Mouse (Mus musculus) lung, embryonic 14.5 days (tissue): ENCODE results near the gene Gm9837. TPM values are rescaled to one million over a fixed set of nuclear protein-coding genes. Genes with fewer than 3 reads are reported as not detected.

Source experiments
- ATAC-seq: fragments of 200-750 bp; cut with Nextera tagmentation; 2 replicates; pipeline ENCODE4 v1.8.0; 2017; ENCODE audit warnings: mild to moderate bottlenecking, moderate TSS enrichment, moderate library complexity; ENCODE audit not compliant: insufficient read depth
- DNase-seq: peaks from one replicate; pipeline ENCODE4 v3.0.0-alpha.2; 2015
- H3K27ac ChIP-seq: fragments of 300-500 bp; sonication (generic); 2 replicates; pipeline ENCODE4 v1.5.1; 2014; ENCODE audit warnings: low read depth, mild to moderate bottlenecking, moderate library complexity
- H3K27me3 ChIP-seq: fragments of 300-500 bp; sonication (generic); 2 replicates; pipeline ENCODE4 v1.6.1; 2014; ENCODE audit warnings: low read length, control low read depth; ENCODE audit not compliant: insufficient read depth
- H3K36me3 ChIP-seq: fragments of 300-500 bp; sonication (generic); 2 replicates; pipeline ENCODE4 v1.6.1; 2014; ENCODE audit warnings: control low read depth; ENCODE audit not compliant: insufficient read depth
- H3K4me1 ChIP-seq: fragments of 300-500 bp; sonication (generic); 2 replicates; pipeline ENCODE4 v1.6.1; 2014; ENCODE audit warnings: antibody characterized with exemption, control low read depth; ENCODE audit not compliant: insufficient read depth
- H3K4me2 ChIP-seq: fragments of 300-500 bp; sonication (generic); 2 replicates; pipeline ENCODE4 v1.6.1; 2014; ENCODE audit warnings: mild to moderate bottlenecking
- H3K4me3 ChIP-seq: fragments of 300-500 bp; sonication (generic); 2 replicates; pipeline ENCODE4 v1.5.1; 2014; ENCODE audit warnings: low read depth, low read length
- H3K9ac ChIP-seq: fragments of 300-500 bp; sonication (generic); 2 replicates; pipeline ENCODE4 v1.6.1; 2014
- H3K9me3 ChIP-seq: fragments of 300-500 bp; sonication (generic); 2 replicates; pipeline ENCODE4 v1.6.1; 2016; ENCODE audit warnings: low read depth, low read length, control low read depth
- CTCF ChIP-seq: IDR thresholded peaks from 2 replicates; pipeline ENCODE4 v1.5.1; 2016; ENCODE audit warnings: antibody characterized with exemption, low read depth
- WGBS: fragments of 180-500 bp; shearing (Covaris S2); extraction: QIAGEN DNeasy Blood & Tissue Kit; methylation state at CpG from one replicate; pipeline ENCODE4 v1.1.7; 2014; 5-methylcytosine and 5-hydroxymethylcytosine counted together
- polyA plus RNA-seq: library from polyadenylated mRNA; unstranded; fragments of >200 nt; fragmentation: Nextera tagmentation; extraction: Ambion mirVana; gene quantifications from 2 replicates; pipeline ENCODE4 v1.2.1, GENCODE M21; 2014

The Gm9837 gene
- polyA plus RNA-seq, 1 experiment from 2014 or later: not detected

DNA sequence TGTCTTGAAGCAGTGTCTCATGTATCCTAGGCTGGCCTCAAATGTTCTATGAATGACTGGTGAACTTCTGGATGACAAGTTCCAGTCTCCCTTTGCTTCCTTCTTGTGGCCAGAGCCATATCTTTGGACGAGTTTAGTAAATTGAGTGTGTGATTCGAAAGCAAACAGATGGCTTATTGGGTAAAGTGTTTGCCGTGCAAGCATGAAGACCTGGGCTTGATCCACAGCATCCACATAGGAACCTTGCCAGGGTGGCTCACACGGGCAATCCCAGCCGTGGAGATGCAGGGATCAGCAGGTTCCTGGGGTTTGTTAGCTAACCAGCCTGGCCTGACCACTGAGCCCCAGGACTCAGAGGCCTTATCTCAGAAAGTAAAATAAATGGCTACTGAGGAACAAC lies 17.2 kb downstream of the Gm9837 start:
- Histone ChIP-seq H3K27ac (no peak overlapping the region), H3K4me2 (no peak overlapping the region)
- no peak for ATAC-seq

DNA sequence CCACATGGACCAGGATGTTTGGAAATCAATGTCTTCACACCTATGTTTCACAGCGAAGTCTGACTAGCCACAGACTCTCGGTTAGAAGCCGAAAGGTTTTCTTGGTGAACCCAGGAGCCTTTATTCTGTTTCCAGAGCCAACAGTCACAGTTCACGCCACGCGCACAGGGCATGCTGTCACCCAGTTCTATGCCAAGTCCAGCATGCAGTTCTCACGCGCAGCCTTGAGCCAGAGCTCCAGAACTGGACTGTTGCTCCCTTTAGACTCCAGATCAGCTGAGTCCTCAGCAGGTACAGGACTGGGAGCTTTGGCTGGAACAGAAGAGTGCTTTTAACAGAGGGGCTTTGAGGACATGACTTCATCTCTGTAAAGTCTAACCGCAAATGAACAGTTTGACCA lies 17.9 kb downstream of the Gm9837 start:
- Histone ChIP-seq H3K27me3 (no peaks in the 10 kb centered on the region), H3K9ac (no peak overlapping the region), H3K36me3 (no peaks in the 10 kb centered on the region), H3K4me3 (no peak overlapping the region), H3K9me3 (no peaks in the 10 kb centered on the region), H3K4me1 (peaks cover 5% of the 10 kb centered on the region; the same call in 1 of the 2 replicates), H3K4me2 (no peak overlapping the region), H3K27ac (no peak overlapping the region)
- no peak for TF ChIP-seq CTCF
- DNase-seq (no peak), ATAC-seq (no peak)
- WGBS: 93% methylated on average over 9 of the region's 9 CpGs

More for the DNA sequence above, 17.2 kb downstream of the Gm9837 start:
- Histone ChIP-seq H3K36me3 (no peaks in the 10 kb centered on the region), H3K4me3 (no peak overlapping the region), H3K9ac (no peak overlapping the region), H3K4me1 (peaks cover 5% of the 10 kb centered on the region; the same call in 1 of the 2 replicates), H3K27me3 (peaks cover 6% of the 10 kb centered on the region; the same call in 1 of the 2 replicates), H3K9me3 (no peaks in the 10 kb centered on the region)
- 69% methylated on average over 5 of the region's 5 CpGs for WGBS
- TF ChIP-seq CTCF: no peak
- no peak for DNase-seq

- peaks cover 5% of the 10 kb centered on the region; the same call in 1 of the 2 replicates for H3K4me1 ChIP-seq
- no peak for DNase-seq
- no peak overlapping the region for H3K4me2 ChIP-seq
- no peak overlapping the region for H3K9ac ChIP-seq
- H3K36me3 ChIP-seq: no peaks in the 10 kb centered on the region
- no peak overlapping the region for H3K4me3 ChIP-seq
- no peak for ATAC-seq
- WGBS: 34% methylated on average over 2 of the region's 2 CpGs
- no peaks in the 10 kb centered on the region for H3K27me3 ChIP-seq
- H3K27ac ChIP-seq: no peak overlapping the region
- H3K9me3 ChIP-seq: no peaks in the 10 kb centered on the region
- TF ChIP-seq CTCF: no peak
Measured at GRCm38 (mm10) chr11:53451361-53451760, 18.9 kb downstream of the Gm9837 start.

DNA sequence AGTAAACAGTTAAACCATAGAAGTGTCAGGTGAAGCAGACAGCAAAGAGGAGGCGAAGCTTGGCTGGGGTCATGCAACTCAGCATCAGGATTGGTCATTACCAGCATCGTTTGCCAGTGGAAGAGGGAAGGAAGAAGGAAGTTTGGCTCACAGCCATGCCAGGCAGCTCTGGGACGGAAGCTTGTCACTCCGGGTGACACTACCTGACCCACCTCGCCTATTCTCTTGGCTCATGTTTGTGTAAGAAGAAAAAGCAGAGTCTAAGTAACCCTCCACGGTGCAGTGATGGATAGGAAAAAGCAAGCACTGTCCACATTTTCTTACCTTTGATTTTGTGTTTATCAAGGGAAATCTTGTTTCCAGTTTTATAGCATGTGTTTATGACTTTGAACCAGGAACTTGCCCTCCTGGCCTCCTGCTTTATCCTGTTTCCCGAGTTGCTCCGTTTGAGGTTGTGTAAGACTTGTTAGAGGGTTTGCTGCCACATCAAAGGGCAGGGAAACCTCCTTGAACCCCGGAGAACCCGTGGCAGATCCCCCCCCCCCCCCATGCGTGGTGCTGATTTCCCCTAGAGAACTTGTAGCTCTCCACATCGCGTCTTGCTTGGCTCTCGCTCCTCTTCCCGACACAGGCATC lies 20.1 kb downstream of the Gm9837 start:
- H3K27me3 ChIP-seq: no peaks in the 10 kb centered on the region
- ATAC-seq (no peak), DNase-seq (no peak)
- no peak overlapping the region for H3K4me3 ChIP-seq
- no peak for TF ChIP-seq CTCF
- no peaks in the 10 kb centered on the region for H3K9me3 ChIP-seq
- H3K36me3 ChIP-seq: no peaks in the 10 kb centered on the region
- H3K4me1 ChIP-seq: peaks cover 5% of the 10 kb centered on the region; the same call in 1 of the 2 replicates
- H3K27ac ChIP-seq: no peak overlapping the region
- WGBS: 28% methylated on average over 15 of the region's 15 CpGs
- no peak overlapping the region for H3K4me2 ChIP-seq
- H3K9ac ChIP-seq: no peak overlapping the region

DNA sequence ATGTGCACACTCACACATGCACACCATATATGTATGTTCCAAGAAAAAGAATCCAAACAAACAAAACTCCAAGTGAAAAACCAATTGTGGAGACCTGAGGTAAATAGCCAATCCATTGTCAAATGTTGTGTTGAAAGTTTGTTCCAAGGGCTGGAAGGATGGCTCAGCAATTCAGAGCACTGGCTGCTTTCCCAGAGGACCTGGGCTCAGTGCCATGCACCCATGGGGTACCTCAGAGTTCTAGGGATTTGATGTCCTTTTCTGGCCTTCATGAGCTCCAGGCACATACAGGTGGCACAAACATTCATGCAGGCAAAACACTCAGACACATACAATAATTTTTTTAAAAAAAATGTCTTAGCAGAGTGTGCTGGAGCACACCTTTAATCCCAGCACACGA lies 21.8 kb downstream of the Gm9837 start:
- Histone ChIP-seq H3K27ac (no peak overlapping the region), H3K4me2 (no peak overlapping the region), H3K9ac (no peak overlapping the region), H3K36me3 (no peaks in the 10 kb centered on the region), H3K4me3 (no peak overlapping the region), H3K27me3 (no peaks in the 10 kb centered on the region), H3K9me3 (no peaks in the 10 kb centered on the region), H3K4me1 (peaks cover 5% of the 10 kb centered on the region; the same call in 1 of the 2 replicates)
- ATAC-seq (no peak), DNase-seq (no peak)
- no peak for TF ChIP-seq CTCF
- 88% methylated on average over 1 of the region's 1 CpGs for WGBS

DNA sequence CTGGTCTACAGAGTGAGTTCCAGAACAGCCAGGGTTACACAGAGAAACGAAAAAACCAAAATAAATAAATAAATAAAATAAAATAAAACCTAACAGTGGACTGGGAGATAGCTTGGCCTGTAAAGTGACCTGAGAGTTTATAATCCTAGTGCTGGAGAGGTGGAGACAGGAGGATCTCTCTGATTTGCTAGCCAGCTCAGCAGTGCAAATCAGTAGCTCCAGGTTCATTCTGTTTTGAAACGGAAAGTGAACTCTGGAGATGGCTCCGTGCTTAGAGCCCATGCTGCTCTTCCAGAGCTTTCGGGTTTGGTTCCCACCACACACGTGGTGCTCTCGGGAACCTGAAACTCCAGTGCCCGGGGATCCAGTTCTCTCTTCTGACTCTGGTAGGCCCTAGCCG lies 22.3 kb downstream of the Gm9837 start:
- Histone ChIP-seq H3K9me3 (no peaks in the 10 kb centered on the region), H3K36me3 (no peaks in the 10 kb centered on the region), H3K4me3 (no peak overlapping the region), H3K4me2 (no peak overlapping the region), H3K27me3 (no peaks in the 10 kb centered on the region), H3K9ac (no peak overlapping the region), H3K27ac (no peak overlapping the region), H3K4me1 (peaks cover 5% of the 10 kb centered on the region; the same call in 1 of the 2 replicates)
- 85% methylated on average over 8 of the region's 8 CpGs for WGBS
- TF ChIP-seq CTCF: no peak
- no peak for DNase-seq
- no peak for ATAC-seq

DNA sequence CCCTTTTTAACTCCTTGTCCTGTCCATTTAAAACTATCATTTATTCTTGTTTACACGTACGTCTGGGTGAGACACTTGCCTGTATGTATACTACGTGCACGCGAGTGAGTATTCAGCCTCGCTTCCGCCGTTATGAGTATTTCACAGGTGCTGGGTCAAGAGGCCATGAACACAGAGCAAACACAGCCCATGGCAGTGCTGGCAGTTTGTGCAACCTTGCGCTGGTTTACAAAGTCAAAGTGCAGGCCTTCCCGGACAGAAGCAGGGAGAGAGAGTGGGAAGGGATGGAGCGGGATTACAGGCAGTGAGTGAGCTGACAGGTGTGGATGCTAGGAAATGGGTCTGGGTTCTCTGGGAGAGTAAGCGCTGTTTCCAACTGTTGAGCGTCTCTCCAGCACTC lies 24.1 kb downstream of the Gm9837 start:
- TF ChIP-seq CTCF: no peak
- Histone ChIP-seq H3K27ac (no peak overlapping the region), H3K9ac (no peak overlapping the region), H3K27me3 (no peaks in the 10 kb centered on the region), H3K4me3 (no peak overlapping the region), H3K9me3 (no peaks in the 10 kb centered on the region), H3K4me2 (no peak overlapping the region), H3K36me3 (no peaks in the 10 kb centered on the region), H3K4me1 (peaks cover 5% of the 10 kb centered on the region; the same call in 1 of the 2 replicates)
- WGBS: 56% methylated on average over 13 of the region's 13 CpGs
- DNase-seq: no peak
- no peak for ATAC-seq
